Mouse (Mus musculus) midbrain, embryonic 11.5 days (tissue): ENCODE results near the gene Atp1a1. TPM values are rescaled to one million over a fixed set of nuclear protein-coding genes. Genes with fewer than 3 reads are reported as not detected.

ENCODE experiments used
- ATAC-seq: fragments of 200-750 bp; cut with Nextera tagmentation; 2 replicates; pipeline ENCODE4 v1.8.0; 2017; ENCODE audit warnings: moderate TSS enrichment, moderate library complexity; ENCODE audit not compliant: low FRiP score
- DNase-seq: peaks from one replicate; pipeline ENCODE4 v3.0.0; 2015; ENCODE audit warnings: low spot score; ENCODE audit errors: missing footprints
- H3K27ac ChIP-seq: fragments of 300-500 bp; sonication (generic); 2 replicates; pipeline ENCODE4 v1.5.1; 2014; ENCODE audit warnings: low read depth, low read length
- H3K27me3 ChIP-seq: fragments of 300-500 bp; sonication (generic); 2 replicates; pipeline ENCODE4 v1.6.1; 2014; ENCODE audit warnings: mild to moderate bottlenecking, low read length, moderate library complexity, mixed read lengths; ENCODE audit not compliant: control insufficient read depth, insufficient read depth
- H3K36me3 ChIP-seq: fragments of 300-500 bp; sonication (generic); 2 replicates; pipeline ENCODE4 v1.6.1; 2014; ENCODE audit warnings: mild to moderate bottlenecking, low read length, moderate library complexity, mixed read lengths; ENCODE audit not compliant: control insufficient read depth, insufficient read depth
- H3K4me1 ChIP-seq: fragments of 300-500 bp; sonication (generic); 2 replicates; pipeline ENCODE4 v1.6.1; 2014; ENCODE audit warnings: low read length; ENCODE audit not compliant: control insufficient read depth, insufficient read depth
- H3K4me2 ChIP-seq: fragments of 300-500 bp; sonication (generic); 2 replicates; pipeline ENCODE4 v1.6.1; 2014; ENCODE audit warnings: mild to moderate bottlenecking, moderate library complexity
- H3K4me3 ChIP-seq: fragments of 300-500 bp; sonication (generic); 2 replicates; pipeline ENCODE4 v1.5.1; 2014; ENCODE audit warnings: low read depth, low read length
- H3K9ac ChIP-seq: fragments of 300-500 bp; sonication (generic); 2 replicates; pipeline ENCODE4 v1.6.1; 2014; ENCODE audit warnings: low read length
- H3K9me3 ChIP-seq: fragments of 300-500 bp; sonication (generic); 2 replicates; pipeline ENCODE4 v1.6.1; 2016; ENCODE audit warnings: low read length; ENCODE audit not compliant: control insufficient read depth
- WGBS: fragments of 180-500 bp; shearing (Covaris S2); extraction: QIAGEN DNeasy Blood & Tissue Kit; methylation state at CpG from one replicate; pipeline ENCODE4 v1.1.7; 2014; 5-methylcytosine and 5-hydroxymethylcytosine counted together
- polyA plus RNA-seq: library from polyadenylated mRNA; unstranded; fragments of >200 nt; fragmentation: Nextera tagmentation; extraction: Ambion mirVana; gene quantifications from 2 replicates; pipeline ENCODE4 v1.2.1, GENCODE M21; 2014

Gene Atp1a1
- polyA plus RNA-seq, 1 experiment from 2014 or later, result 87.0 TPM

GRCm38 (mm10) chr3:101530928-101531327 lies 73.6 kb downstream of the Atp1a1 start:
- H3K27ac ChIP-seq, result no peak overlapping the region
- ATAC-seq, result no peak
- no peaks in the 10 kb centered on the region for H3K36me3 ChIP-seq
- 74% methylated on average over 10 of the region's 10 CpGs for WGBS
- no peak for DNase-seq
- H3K9ac ChIP-seq, result no peak overlapping the region
- H3K4me1 ChIP-seq, result peaks cover 10% of the 10 kb centered on the region
- no peak overlapping the region for H3K4me2 ChIP-seq
- H3K27me3 ChIP-seq, result no peaks in the 10 kb centered on the region
- H3K9me3 ChIP-seq, result no peaks in the 10 kb centered on the region
- H3K4me3 ChIP-seq, result no peak overlapping the region

- no peak; the same call in 1 of the 2 replicates for ATAC-seq
These were observed 75.4 kb downstream of the Atp1a1 start for GRCm38 (mm10) chr3:101528900-101529594.

GRCm38 (mm10) chr3:101528157-101528899 lies 76.2 kb downstream of the Atp1a1 start:
- H3K4me2 ChIP-seq, result no peak overlapping the region
- 22% methylated on average over 8 of the region's 8 CpGs for WGBS
- peak; percentile 36; the same call in 1 of the 2 replicates for ATAC-seq

More at GRCm38 (mm10) chr3:101528900-101529594, 75.4 kb downstream of the Atp1a1 start:
- Histone ChIP-seq H3K4me3 (no peak overlapping the region), H3K27me3 (no peaks in the 10 kb centered on the region), H3K9ac (no peak overlapping the region), H3K27ac (no peak overlapping the region), H3K4me2 (no peak overlapping the region), H3K4me1 (peaks cover 10% of the 10 kb centered on the region), H3K9me3 (no peaks in the 10 kb centered on the region), H3K36me3 (no peaks in the 10 kb centered on the region)
- WGBS, result 26% methylated on average over 8 of the region's 8 CpGs
- peak; percentile 89 for DNase-seq

GRCm38 (mm10) chr3:101526603-101527002 lies 77.9 kb downstream of the Atp1a1 start:
- 81% methylated on average over 11 of the region's 11 CpGs for WGBS
- ATAC-seq (no peak), DNase-seq (no peak)
- no peaks in the 10 kb centered on the region for H3K36me3 ChIP-seq
- H3K9me3 ChIP-seq, result no peaks in the 10 kb centered on the region
- H3K27ac ChIP-seq, result no peak overlapping the region
- peaks cover 16% of the 10 kb centered on the region for H3K4me1 ChIP-seq
- H3K4me3 ChIP-seq, result no peak overlapping the region
- no peak overlapping the region for H3K4me2 ChIP-seq
- H3K9ac ChIP-seq, result no peak overlapping the region
- H3K27me3 ChIP-seq, result no peaks in the 10 kb centered on the region

More at GRCm38 (mm10) chr3:101528157-101528899, 76.2 kb downstream of the Atp1a1 start:
- Histone ChIP-seq H3K27me3 (no peaks in the 10 kb centered on the region), H3K4me3 (no peak overlapping the region), H3K36me3 (no peaks in the 10 kb centered on the region), H3K9me3 (no peaks in the 10 kb centered on the region), H3K27ac (no peak overlapping the region), H3K4me1 (peaks cover 11% of the 10 kb centered on the region), H3K9ac (no peak overlapping the region)
- DNase-seq, result no peak

Other genes with a start within 250 kb of the Atp1a1 start
- gene Igsf3, start 227.6 kb downstream of the Atp1a1 start, polyA plus RNA-seq, result 19.8 and 20.8 TPM in 2 replicates
- gene Mab21l3, start 244.3 kb upstream of the Atp1a1 start, polyA plus RNA-seq, result 0.34 and 0.55 TPM in 2 replicates